18 mouse cellular contexts compared by ENCODE assay signal in genomic region chr15:50993121-50993520, GRCm38 (mm10).
DNase-seq lines count a peak whose midpoint lies in the region; ATAC-seq and TF ChIP-seq lines count a peak whose summit lies in the region.
"Had no signal": no experiment of that assay in that cellular context is flagged by ENCODE, and none has a peak within 500 bp of the region (broad histone marks: within the 10 kb centered on the region; RNA-seq: fewer than 3 reads in every experiment).

No protein-coding gene starts in this region.

- no peak overlapping the region for H3K27ac ChIP-seq in hindbrain, embryonic 16.5 days (ENCODE audit: low read depth, low read length)
- H3K27ac ChIP-seq in hindbrain, embryonic 14.5 days = no peak overlapping the region
- no peak overlapping the region for H3K27ac ChIP-seq in neural tube, embryonic 15.5 days (replicated peaks)
- H3K27ac ChIP-seq in heart, embryonic 11.5 days (ENCODE audit: low read depth, low read length) = no peak overlapping the region
- H3K27ac ChIP-seq: embryonic facial prominence, embryonic 12.5 days had no signal

- no peak for TF ChIP-seq POLR2A in brain, embryonic 14.5 days (IDR thresholded peaks at IDR 0.05; ENCODE audit: borderline replicate concordance, extremely low read depth, insufficient read depth, insufficient read length, poor library complexity, severe bottlenecking)

- H3K4me1 ChIP-seq in hindbrain, embryonic 16.5 days (ENCODE audit: control insufficient read depth, insufficient read depth, low read depth, low read length) = no peaks in the 10 kb centered on the region
- no peaks in the 10 kb centered on the region for H3K4me1 ChIP-seq in hindbrain, embryonic 14.5 days (replicated peaks; ENCODE audit: control insufficient read depth, insufficient read depth, low read length)
- H3K4me1 ChIP-seq in neural tube, embryonic 15.5 days = 0 out of 2 replicates have a peak, but pooled peaks cover 7% of the 10 kb centered on the region
- no peaks in the 10 kb centered on the region for H3K4me1 ChIP-seq in heart, embryonic 11.5 days (ENCODE audit: control insufficient read depth, insufficient read depth, low read length)
- H3K4me1 ChIP-seq: embryonic facial prominence, embryonic 12.5 days had no signal

- H3K27me3 ChIP-seq in hindbrain, embryonic 16.5 days (replicated peaks; ENCODE audit: control insufficient read depth, insufficient read depth, low read length) = no peaks in the 10 kb centered on the region
- no peaks in the 10 kb centered on the region for H3K27me3 ChIP-seq in hindbrain, embryonic 14.5 days (ENCODE audit: control insufficient read depth, insufficient read depth, low read length)
- no peaks in the 10 kb centered on the region for H3K27me3 ChIP-seq in neural tube, embryonic 15.5 days (replicated peaks)
- H3K27me3 ChIP-seq in heart, embryonic 11.5 days (ENCODE audit: control insufficient read depth, insufficient read depth, low read length) = no peaks in the 10 kb centered on the region
- H3K27me3 ChIP-seq: embryonic facial prominence, embryonic 12.5 days had no signal

- TF ChIP-seq CTCF in brain, embryonic 14.5 days (IDR thresholded peaks at IDR 0.05; ENCODE audit: borderline replicate concordance, extremely low read depth, insufficient read depth, insufficient read length) = no peak

- H3K4me2 ChIP-seq in hindbrain, embryonic 16.5 days (ENCODE audit: low read length) = no peak overlapping the region
- H3K4me2 ChIP-seq in hindbrain, embryonic 14.5 days (replicated peaks) = no peak overlapping the region
- H3K4me2 ChIP-seq in neural tube, embryonic 15.5 days = no peak overlapping the region
- H3K4me2 ChIP-seq in heart, embryonic 11.5 days = no peak overlapping the region
- H3K4me2 ChIP-seq: embryonic facial prominence, embryonic 12.5 days; midbrain, embryonic 11.5 days had no signal

- 47% methylated on average over 5 of the region's 5 CpGs for WGBS in hindbrain, embryonic 16.5 days
- 61% methylated on average over 5 of the region's 5 CpGs for WGBS in hindbrain, embryonic 14.5 days
- 52% methylated on average over 5 of the region's 5 CpGs for WGBS in neural tube, embryonic 15.5 days
- WGBS in heart, embryonic 11.5 days (ENCODE audit: insufficient replicate concordance) = 68% methylated on average over 5 of the region's 5 CpGs

- no peak overlapping the region for H3K4me3 ChIP-seq in hindbrain, embryonic 16.5 days (ENCODE audit: low read length)
- no peak overlapping the region for H3K4me3 ChIP-seq in hindbrain, embryonic 14.5 days (replicated peaks; ENCODE audit: low read length)
- H3K4me3 ChIP-seq in neural tube, embryonic 15.5 days (replicated peaks) = no peak overlapping the region
- no peak overlapping the region for H3K4me3 ChIP-seq in heart, embryonic 11.5 days (ENCODE audit: low read depth, low read length)
- H3K4me3 ChIP-seq: embryonic facial prominence, embryonic 12.5 days had no signal

- no peak overlapping the region for H3K9ac ChIP-seq in hindbrain, embryonic 16.5 days (ENCODE audit: low read depth, low read length)
- H3K9ac ChIP-seq in hindbrain, embryonic 14.5 days = no peak overlapping the region
- H3K9ac ChIP-seq in neural tube, embryonic 15.5 days (replicated peaks) = no peak overlapping the region
- H3K9ac ChIP-seq in heart, embryonic 11.5 days (ENCODE audit: low read depth, low read length) = no peak overlapping the region
- H3K9ac ChIP-seq: embryonic facial prominence, embryonic 12.5 days had no signal

- no peaks in the 10 kb centered on the region for H3K36me3 ChIP-seq in hindbrain, embryonic 16.5 days (ENCODE audit: control insufficient read depth, insufficient read depth, low read length)
- no peaks in the 10 kb centered on the region for H3K36me3 ChIP-seq in hindbrain, embryonic 14.5 days (replicated peaks; ENCODE audit: control insufficient read depth, insufficient read depth)
- H3K36me3 ChIP-seq in neural tube, embryonic 15.5 days = no peaks in the 10 kb centered on the region
- H3K36me3 ChIP-seq in heart, embryonic 11.5 days (ENCODE audit: control insufficient read depth, insufficient read depth, low read length) = no peaks in the 10 kb centered on the region
- H3K36me3 ChIP-seq: embryonic facial prominence, embryonic 12.5 days had no signal

- H3K9me3 ChIP-seq in hindbrain, embryonic 16.5 days (ENCODE audit: control insufficient read depth, low read length) = no peaks in the 10 kb centered on the region
- H3K9me3 ChIP-seq in hindbrain, embryonic 14.5 days (ENCODE audit: control insufficient read depth, low read length) = no peaks in the 10 kb centered on the region
- no peaks in the 10 kb centered on the region for H3K9me3 ChIP-seq in neural tube, embryonic 15.5 days (replicated peaks)
- H3K9me3 ChIP-seq in heart, embryonic 11.5 days (replicated peaks; ENCODE audit: control insufficient read depth, low read length) = no peaks in the 10 kb centered on the region
- H3K9me3 ChIP-seq: embryonic facial prominence, embryonic 12.5 days had no signal

- 0 out of 2 replicates have a peak, but pooled peaks have one; percentile 37 for ATAC-seq in hindbrain, embryonic 16.5 days
- ATAC-seq in hindbrain, embryonic 14.5 days (ENCODE audit: low FRiP score) = no peak
- no peak for ATAC-seq in neural tube, embryonic 15.5 days (ENCODE audit: low FRiP score)
- no peak for ATAC-seq in heart, embryonic 11.5 days (replicated peaks; ENCODE audit: insufficient number of reproducible peaks, low FRiP score, low TSS enrichment)

- no peak for DNase-seq in hindbrain, embryonic 14.5 days (ENCODE audit: low spot score)
- peak; percentile 76 for DNase-seq in Muller cell, postnatal 12 days (ENCODE audit: inconsistent ontology term)
- DNase-seq in brain, embryonic 14.5 days (ENCODE audit: low read depth) = peak; percentile 69
- peak; percentile 24 for DNase-seq in right cerebral cortex, adult 18-20 months
- no peak for DNase-seq in kidney, postnatal 36 days
- DNase-seq: cerebellum, adult 11 months; cerebellum, postnatal 25 days; gastrocnemius, postnatal 10 days; kidney, adult 11 months; kidney, postnatal 4 days; lung, adult 2 months; lung, postnatal 4 days; thymus, postnatal 36 days had no signal

Comparison
In these comparisons a context has a peak if more than half of its experiments do, and no peak if none do; other contexts are left out.
1. DNase-seq: peak in Muller cell, postnatal 12 days (single experiment), brain, embryonic 14.5 days (single experiment) and right cerebral cortex, adult 18-20 months (single experiment); none in hindbrain, embryonic 14.5 days (single experiment) and kidney, postnatal 36 days (0 of 2).